Mouse (Mus musculus) CH12.LX (cell line): Measurements from ENCODE around the gene Ispd.

ENCODE experiments used
- CHD1 ChIP-seq: IDR thresholded peaks from 2 replicates; pipeline ENCODE4 v1.6.1; 2012; ENCODE audit warnings: low read depth, low read length, improper control_type of control experiment, inconsistent platforms
- CTCF ChIP-seq, 2 experiments: IDR thresholded peaks in 1 of 2; conservative IDR thresholded peaks in 1 of 2; 2 replicates each; pipeline ENCODE4 v1.5.1; 2011 to 2012; ENCODE audit warnings: low read depth in 2 of 2, low read length in 2 of 2, improper control_type of control experiment in 1 of 2, inconsistent platforms in 1 of 2, mild to moderate bottlenecking in 1 of 2, moderate library complexity in 1 of 2
- EP300 ChIP-seq: IDR thresholded peaks from 2 replicates; pipeline ENCODE4 v1.6.1; 2011; ENCODE audit warnings: low read length, improper control_type of control experiment
- GABPA ChIP-seq: IDR thresholded peaks from 2 replicates; pipeline ENCODE4 v1.6.1; 2012; ENCODE audit warnings: low read depth, low read length, improper control_type of control experiment, inconsistent platforms; ENCODE audit not compliant: insufficient replicate concordance
- IRF4 ChIP-seq: IDR thresholded peaks from 2 replicates; pipeline ENCODE4 v1.6.1; 2014; ENCODE audit warnings: low read depth, mild to moderate bottlenecking, inconsistent platforms, low read length, improper control_type of control experiment
- MAFK ChIP-seq: IDR thresholded peaks from 2 replicates; pipeline ENCODE4 v1.6.1; 2011; ENCODE audit warnings: low read length, improper control_type of control experiment; ENCODE audit not compliant: insufficient replicate concordance
- MAX ChIP-seq: IDR thresholded peaks from 2 replicates; pipeline ENCODE4 v1.6.1; 2011; ENCODE audit warnings: low read length, improper control_type of control experiment
- MXI1 ChIP-seq: IDR thresholded peaks from 2 replicates; pipeline ENCODE4 v1.6.1; 2011; ENCODE audit warnings: mild to moderate bottlenecking, low read depth, low read length, improper control_type of control experiment
- RCOR1 ChIP-seq: conservative IDR thresholded peaks from 2 replicates; pipeline ENCODE4 v1.6.1; 2012; ENCODE audit warnings: low read depth, mild to moderate bottlenecking, inconsistent platforms, low read length, improper control_type of control experiment

GRCm38 (mm10) chr12:36360064-36360463 is 21.2 kb upstream of the Ispd start:
- no peak for TF ChIP-seq MAFK
- TF ChIP-seq MAX: no peak
- TF ChIP-seq CTCF (conservative IDR thresholded peaks at IDR 0.05 in 1 of 2, IDR thresholded peaks at IDR 0.05 in 1 of 2; ENCODE audit: low read depth in 2 of 2, low read length in 2 of 2): no peak
- no peak for TF ChIP-seq EP300
- TF ChIP-seq RCOR1: no peak
- no peak for TF ChIP-seq CHD1
- TF ChIP-seq GABPA: no peak
- TF ChIP-seq MXI1: no peak
- TF ChIP-seq IRF4: no peak
